Mouse (Mus musculus) naive thymus-derived CD4-positive, alpha-beta T cell, adult 2 months (primary cell): ENCODE measurements around the gene S100a1.
A peak's percentile ranks its signal among the peaks of the same experiment; 100 is the strongest.

Experiments
- DNase-seq: peaks from one replicate; pipeline ENCODE4 v3.0.0-alpha.2; 2011; ENCODE audit warnings: low read depth

S100a1 gene

DNA sequence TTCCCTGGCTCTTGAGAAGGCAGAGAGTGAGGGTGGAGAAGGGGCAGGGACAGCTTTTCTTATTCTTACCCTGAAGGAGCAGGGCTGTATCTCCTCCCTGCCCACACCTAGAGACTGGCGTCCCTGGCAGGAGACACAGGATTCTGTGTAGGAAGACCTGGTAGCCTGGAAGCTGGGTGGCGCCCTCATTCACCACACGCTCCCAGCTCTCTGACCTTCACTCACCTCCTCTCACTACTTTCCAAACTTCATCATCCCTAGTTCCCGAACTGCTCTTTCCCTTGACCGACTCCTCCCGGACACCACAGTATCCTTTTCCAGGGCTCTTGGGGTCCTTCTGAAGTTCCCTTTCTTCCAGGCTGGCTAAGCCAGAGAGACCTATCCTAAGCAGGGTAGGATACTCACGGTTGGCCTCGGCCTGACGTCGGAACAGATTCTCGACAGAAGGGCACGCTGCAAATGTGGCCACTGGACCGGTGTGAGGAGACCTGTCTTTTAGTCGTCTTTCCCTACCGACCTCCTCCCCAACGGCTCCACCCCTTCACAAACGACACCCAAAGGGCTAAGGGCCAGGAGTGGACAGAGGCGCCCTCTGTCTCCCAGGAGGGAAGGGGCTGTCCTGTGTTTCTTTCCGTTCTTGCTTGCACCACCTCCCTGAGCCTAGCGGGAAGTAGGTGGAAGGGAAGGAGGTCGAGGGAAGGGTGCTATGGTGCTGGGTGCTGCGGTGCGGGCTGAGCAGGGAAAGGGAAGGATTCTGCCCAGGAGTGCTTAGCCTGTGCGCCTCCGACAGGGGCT lies at the start of gene S100a1, which contains the start of gene S100a13:
Gene S100a1, minus strand, starts transcription at position 597 of the 795 bp plus-strand sequence.
Gene S100a13, plus strand, starts transcription at position 640 of the 795 bp plus-strand sequence.
- peak; percentile 47 for DNase-seq

DNA sequence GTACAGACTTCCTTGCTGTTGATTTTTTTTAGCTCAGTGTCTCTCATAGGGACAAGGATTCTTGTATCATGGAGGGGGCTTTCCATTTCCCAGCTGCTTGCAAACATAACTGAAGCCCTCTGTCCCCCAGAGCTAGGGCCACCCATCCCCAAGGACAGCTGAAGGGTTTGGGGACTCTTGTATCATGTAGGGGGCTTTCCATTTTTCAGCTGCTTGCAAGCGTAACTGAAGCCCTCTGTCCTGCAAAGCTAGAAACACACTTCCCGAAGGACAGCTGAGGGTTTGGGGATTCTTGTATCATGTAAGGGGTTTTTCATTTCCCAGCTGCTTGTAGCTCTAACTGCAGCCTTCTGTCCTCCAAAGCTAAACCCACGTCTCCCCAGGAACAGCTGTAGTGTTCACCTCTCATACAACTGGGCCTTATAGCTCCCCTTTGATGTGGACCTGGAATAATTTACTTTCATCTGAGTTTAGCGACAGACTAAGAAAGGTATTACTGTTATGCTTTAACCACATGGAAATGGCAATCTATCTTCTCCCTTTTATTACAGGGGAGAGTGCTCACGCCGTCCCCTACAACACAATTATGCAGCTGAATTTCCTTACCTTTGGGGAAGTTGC lies 45.9 kb upstream of the S100a1 start, which contains the start of gene S100a3:
Gene S100a3, plus strand, starts transcription at position 571 of the 621 bp plus-strand sequence.
- DNase-seq, result no peak

DNA sequence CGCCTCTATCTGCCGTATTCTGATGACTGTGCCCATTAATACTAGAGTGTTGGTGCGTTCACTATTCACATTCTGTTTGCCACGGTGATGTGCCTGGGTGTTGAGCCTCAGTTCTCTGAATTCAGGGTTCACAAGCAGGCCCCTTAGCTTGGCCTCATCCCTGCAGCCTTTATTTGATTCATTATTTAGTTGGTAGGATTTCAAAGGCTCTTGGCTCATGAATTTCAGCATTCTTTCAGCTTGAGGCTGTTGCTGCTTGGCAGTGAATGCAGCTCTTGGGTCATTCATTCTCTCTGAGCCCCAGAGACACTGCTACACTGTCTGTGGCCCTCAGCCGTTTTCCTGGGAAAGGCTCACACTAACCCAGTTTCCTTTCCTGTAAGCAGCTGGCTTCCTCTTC lies 41.8 kb upstream of the S100a1 start:
- DNase-seq, result no peak

DNA sequence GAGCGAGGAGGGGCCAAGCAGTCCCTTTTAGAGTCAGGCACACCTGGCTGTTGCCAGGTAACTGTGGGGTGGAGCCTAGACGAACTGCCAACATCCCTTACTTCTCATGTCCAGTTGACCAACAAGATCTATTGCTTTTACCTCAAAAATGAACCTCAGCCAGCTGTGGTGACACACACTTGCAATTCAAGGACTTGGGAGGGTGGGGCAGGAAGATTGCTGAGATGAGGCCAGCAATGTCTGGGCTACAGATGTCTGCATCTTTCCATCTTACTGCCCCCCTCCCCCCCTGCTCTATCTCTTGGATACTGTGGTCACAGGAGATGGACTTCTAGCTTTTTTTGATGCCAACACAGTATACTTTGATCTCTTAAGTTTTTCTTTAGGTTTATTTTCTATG lies 38.0 kb upstream of the S100a1 start:
- no peak for DNase-seq

DNA sequence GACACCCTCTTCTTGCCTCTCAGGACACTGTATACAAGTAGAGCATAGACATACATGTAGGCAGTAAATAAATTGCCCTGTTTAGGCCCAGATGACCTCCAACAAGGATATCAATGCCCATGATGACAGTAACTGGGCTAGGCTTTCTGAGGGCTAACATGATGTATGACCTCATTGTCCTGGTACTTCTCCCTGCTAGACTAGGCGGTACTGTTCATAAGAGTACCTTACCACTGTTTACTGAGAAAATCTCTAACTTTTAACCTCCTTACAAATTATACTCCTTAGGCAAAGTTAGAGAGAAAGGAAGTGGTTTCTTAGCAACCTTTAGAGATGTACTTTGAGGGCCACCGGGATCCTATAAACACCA lies 36.2 kb upstream of the S100a1 start:
- no peak for DNase-seq

DNA sequence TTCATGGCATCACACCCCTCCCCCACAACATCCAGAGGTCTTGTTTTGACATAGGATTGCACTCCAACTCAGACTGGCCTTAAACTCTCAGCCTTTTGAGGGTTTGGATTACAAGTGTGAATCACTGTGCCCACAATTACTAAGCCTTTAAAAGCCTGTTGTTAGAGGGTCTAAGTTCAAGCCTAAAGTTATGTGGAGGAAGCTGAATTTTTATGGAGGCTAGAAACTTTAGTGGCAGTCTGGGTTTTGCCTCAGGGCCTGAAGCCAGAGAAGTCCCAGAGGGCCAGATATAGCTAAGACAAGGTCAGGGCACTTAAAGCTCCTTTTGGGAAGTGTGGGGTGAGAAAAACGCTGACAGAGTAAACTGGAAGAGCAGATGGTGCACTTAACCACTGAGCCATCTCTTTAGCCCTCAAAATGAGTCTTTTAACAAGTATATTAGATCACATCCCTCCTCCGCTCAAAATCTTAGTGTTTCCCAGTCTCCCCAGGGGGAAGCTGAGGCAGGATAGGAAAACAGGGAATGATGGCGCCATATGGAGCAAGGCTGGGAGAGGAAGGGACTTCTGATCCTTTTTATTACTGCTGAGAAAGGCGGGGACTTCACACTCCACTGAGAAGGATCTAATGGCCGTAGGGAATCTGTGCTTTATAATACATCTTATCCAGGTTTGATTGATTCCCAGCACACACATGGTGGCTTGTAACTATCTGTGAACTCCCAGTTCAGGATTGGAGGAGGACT lies 35.7 kb upstream of the S100a1 start:
- no peak for DNase-seq

DNA sequence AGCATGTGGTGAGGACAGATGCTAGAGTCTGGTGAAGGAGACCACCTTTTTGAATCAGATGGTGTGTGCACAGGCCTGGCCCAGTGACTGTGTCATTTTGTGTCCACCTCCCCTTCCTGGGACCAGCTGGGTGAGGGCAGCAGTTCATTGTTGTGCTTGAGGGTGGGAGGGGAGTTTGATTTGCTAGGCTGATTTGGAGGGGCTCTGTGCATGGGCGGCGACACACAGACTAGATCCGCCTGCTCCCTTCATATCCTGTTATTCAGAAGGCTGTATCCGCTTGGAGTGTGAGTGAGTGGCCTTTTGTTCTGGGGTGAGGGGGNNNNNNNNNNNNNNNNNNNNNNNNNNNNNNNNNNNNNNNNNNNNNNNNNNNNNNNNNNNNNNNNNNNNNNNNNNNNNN lies 26.7 kb upstream of the S100a1 start:
- no peak for DNase-seq

DNA sequence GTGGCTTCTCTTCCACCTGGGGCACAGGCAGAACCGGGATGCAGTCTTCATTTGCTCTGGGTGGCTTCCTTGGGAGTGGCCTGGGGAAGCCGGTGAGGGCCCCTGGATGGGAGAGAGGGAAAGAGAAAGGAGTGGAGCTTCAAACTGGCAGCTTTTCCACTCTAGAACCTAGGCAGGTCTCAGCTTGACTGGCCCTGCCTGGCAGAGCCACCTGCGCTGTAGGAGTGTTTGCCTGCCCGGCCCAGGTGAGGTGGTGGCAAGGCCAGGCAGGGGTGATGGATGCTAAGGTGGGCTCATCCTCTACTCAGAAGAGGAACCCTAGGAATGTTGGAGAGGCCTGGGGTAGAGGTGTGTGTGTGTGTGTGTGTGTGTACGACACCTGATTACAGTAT lies 23.7 kb upstream of the S100a1 start:
- DNase-seq, result no peak

DNA sequence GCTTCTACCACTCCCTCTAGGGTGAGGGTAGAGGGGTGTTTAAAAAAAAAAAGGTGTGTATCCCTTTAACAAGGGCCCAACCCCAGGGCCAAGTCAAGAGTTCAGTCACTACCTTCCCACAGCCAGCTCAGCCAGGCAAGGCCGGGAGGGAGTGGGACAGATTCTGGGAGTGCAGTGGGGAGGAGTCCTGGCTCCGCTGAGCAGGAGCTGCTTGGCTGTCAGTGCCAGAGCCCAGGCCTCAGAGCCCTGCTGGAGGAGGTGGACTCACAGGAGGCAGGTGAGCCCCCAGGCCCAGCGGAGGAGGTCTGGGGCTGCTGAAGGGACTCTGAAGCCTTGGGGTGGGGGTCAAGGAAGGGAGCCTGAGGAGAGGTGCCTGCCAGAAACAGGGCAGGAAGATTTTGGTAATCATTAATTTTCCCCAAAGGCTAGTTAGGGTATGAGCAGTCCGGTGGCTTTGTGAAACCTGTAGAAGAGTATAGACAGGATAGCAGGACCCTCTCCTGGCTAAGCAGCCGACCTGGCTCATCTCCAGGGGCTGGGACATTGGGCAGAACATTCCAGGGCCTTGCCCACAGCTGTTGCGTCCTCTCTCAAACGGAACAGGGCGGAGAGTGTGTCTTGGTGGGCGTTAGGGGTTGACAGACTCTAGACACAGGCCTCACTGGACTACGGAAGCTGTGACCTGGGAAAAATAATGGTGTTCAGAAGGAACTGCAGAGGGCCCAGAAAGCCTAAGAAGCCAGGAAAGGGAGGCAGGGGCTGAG lies 23.1 kb upstream of the S100a1 start, which contains the start of gene S100a16:
Gene S100a16, plus strand, starts transcription at position 114 of the 764 bp plus-strand sequence.
- no peak for DNase-seq

DNA sequence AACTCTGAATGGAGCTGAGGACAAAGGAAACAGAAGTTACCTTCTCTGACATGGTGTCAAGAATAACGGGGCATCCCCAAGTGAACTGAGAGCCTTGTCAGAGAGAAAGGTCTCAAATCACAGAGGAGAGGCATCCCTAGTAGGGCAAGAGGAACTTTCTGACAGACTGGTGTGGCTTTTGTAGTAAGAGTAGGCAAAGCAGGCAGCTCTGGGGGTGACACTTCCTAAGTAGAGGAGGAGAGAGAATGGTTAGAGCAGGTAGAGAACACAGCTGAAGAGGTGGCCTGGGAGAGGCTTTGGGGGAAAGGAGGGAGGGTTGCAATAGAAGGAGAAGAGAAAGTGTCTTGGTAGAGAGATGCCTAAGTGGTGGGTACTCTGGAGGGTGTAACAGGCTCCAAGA lies 21.3 kb upstream of the S100a1 start:
- no peak for DNase-seq

DNA sequence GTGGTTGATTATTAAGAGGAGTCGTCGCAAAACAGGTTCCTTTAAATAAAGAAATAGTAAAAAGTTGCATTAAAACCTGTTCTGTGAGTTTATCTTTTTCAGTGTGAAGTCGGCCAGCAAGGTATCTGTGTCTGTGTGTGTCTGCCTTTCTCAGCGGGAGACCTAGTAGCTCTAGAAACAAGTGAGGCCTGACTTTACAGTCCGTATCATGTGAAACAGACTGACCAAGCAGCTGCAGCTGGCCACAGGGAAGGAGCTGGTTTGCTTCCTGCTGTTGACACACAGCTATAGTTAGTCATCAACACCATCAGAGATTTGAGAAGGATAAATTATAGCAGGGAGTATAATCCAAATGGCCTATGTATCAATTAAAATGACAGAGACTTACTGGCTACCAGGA lies 17.5 kb upstream of the S100a1 start:
- no peak for DNase-seq

DNA sequence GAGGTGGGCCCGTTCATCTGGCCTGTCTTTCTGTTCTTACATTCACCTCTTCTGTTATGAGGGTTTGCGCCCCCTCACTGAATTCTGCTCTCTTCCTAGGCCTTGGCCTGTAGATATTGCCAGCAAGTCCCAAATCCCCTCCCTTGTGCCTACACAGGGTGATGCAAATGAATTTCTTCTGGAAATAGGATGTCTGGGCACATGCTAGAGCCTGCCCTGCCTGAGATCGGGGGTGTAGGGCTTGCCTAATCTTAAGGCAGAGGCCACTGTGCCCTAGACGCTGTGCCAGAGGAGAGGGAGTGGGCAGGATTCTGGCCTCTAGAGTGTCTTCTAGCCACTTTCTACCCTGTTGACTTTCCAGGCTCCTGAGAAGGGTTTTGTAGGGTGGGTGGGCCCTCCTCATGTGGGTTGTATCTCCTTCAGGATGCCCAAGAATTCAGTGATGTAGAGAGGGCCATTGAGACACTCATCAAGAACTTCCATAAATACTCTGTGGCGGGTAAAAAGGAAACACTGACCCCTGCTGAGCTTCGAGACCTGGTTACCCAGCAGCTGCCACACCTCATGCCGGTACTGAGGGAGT lies 13.2 kb upstream of the S100a1 start:
- no peak for DNase-seq

DNA sequence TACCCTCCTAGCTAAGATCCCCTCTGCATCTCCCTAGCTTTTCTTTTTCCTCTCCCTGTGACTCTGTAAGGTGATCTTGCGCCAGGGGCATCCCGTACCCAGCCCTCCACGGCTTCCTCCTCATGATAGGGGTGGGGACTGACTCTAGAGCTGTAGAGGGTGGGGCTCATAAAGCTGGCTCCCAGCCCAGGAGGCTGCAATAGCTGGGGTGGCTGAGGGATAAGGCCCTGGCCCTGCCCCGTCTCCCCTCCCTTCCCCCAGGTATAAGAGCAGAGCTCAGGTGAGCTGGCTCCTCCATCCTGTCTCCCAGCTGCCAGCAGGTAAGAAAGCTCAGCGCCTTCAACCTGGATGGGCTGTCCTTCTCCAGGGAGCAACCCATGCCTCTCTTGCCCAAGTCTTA lies 12.4 kb upstream of the S100a1 start, which contains the start of gene S100a14:
Gene S100a14, plus strand, starts transcription at position 277 of the 400 bp plus-strand sequence.
- no peak for DNase-seq

DNA sequence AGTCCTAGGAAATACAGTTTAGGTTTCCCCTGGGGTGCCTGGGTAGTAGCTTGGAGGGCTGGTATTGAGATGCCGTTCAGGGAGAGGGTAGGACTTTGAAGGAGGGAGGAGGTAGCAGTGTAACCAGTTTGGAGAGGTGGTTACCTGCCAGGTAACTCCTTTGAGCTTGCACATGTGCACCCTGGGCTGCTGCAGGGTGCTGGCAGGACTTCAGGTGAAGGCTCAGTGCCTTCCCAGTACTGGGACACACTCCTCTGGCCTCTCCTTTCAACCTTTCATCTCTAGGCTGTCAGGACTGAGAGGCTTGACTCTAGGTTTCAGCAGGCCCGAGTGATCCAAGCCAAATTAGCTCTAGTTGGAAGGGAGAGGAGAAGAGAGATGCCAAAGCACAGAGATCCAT lies 11.9 kb upstream of the S100a1 start:
- DNase-seq, result no peak

DNA sequence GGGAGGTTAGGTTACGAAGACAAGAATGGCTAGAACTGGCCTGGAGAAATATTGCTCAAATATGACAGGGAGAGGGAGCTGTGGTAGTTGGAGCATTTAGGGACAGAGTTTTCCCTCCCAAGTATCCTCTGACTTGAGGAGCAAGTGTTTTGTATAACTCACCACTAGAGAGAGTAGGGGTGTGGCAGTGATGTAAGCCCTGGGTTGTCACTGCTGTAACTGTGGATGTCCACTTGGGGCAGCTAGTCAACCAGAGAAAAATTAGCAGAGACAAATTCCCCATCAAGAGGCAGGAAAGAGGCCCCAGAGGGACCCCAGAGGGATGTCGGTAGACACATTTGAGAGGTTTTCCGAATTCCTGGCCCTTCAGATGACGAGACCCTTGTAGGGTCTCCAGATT lies 11.2 kb upstream of the S100a1 start:
- DNase-seq, result peak; percentile 49

DNA sequence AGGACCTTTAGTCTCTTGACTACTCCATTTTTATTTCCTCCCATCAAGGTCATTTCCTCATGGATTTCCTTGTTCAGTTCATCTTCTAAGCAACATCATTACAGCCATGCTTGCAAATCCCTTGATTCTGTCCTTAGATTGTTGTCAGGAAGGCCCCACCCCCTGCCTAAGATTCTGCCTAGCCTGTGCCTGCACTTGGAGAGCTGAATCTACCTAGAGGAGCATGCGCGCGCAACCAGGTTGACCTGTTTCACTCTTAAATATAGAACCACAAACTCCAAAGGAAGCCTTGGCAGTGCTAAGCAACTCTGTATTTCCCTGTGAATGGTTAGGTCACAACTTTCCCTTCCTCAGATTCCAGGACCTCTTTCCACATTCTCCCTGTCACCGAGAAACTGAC lies 3.5 kb upstream of the S100a1 start:
- DNase-seq, result no peak

DNA sequence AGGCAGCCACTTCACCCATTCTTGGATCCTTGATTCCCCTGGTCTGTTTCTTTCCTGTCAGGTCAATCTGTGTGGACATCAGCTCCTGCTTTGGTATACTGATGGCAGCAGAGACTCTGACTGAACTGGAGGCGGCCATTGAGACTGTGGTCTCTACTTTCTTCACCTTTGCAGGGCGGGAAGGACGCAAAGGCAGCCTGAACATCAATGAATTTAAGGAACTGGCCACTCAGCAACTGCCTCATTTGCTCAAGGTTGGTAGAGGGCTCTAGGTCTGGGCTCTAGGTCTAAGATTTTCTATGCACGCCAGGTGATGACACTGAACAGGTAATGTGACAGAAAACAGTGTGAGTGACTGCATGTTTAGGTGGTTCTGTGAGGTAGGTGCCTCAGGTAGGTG lies 1.6 kb upstream of the S100a1 start:
- no peak for DNase-seq

DNA sequence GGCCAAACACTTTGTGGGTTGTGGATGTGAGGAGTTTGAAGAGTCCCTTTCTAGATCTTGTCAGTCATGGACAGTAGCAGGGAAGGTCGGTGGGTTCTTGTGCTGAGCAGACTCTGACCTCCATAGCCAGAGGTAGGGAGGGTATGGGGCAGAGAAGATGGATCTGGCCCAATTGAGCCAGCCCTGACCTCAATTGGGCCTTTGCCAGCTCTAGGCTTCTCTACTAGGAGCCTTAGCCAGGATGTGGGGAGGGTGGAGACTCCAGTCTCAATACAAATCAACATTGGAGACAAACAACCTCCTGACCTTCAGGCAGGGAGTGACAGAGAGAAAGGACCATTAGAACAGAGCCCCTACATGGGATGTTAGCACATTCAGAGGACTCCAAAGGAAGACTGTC lies 1.1 kb upstream of the S100a1 start:
- DNase-seq, result no peak

DNA sequence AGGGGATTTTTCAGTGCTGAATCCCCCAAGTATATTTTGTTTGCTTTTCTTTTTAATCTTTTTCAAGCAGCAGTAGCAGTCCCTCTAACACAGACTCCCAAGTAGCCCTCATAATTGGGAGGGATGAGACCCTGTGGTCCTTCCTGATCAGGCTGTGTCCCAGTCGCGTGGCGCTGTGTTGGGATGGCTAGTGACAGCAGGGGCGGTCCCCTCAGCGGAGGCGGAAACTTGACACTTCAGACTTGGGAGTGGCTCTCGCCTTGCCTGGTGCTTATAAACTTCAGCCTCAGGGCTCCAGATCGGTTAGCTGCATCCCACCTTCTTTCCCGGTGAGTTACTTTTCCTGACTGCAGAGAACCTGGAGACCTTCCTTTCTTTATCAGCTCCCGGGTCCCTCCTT lies 499 bp upstream of the S100a1 start:
- DNase-seq, result peak; percentile 66

DNA sequence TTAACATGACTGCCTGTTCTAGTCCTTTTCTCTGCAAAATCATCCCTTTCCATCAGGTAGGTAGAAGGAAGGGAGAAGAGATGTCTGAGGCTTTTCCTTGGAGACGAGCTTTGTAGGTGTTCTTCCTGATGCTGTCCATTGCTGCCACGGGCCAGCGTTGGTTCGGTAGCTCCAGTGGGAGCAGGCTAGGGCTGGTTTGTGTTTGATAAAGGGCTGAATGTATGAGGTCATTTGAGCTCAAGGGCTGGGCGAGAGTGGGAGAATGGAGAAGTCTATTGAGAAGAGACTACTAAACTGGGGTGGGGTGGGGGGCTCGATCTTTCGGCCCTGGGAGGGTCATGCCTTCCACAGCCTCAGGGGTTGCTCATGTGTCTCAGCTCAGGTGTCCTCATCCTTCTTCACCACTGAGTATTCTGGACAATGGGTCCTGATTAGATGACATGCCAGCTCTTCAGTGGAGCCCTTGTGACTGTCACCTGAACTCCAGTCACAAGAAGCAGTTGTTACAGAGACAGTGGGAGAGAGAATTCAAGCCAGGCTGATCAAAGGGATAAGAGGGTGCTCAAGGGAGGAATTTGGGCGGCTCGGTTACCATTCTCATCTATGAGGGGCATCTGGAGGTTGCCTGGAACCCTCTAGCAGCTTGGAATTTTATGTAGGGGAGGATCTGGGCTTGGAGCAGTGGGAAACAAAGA lies 1.1 kb downstream of the S100a1 start:
- no peak for DNase-seq

DNA sequence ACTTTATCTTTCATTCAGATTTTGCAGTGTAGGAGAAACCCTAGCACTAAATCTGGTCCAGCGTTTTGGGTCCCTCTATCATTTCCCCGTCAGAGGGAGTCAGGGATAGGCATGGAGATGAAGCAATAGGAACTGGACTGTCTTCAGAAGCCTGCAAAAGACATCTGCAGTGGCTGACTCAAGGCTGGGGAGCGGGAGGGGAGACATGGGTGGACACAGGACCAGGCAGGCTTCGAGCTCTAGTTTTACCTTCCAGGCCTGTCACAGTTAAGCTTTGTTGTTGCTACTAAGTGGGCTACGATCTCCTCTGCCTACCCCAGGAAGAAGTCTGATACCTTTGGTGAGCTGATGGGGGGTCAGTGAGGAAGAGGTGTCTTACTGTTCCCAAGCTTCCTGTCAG lies 1.9 kb downstream of the S100a1 start:
- no peak for DNase-seq
